20 mouse cellular contexts compared by ENCODE assay signal in the genomic region with DNA sequence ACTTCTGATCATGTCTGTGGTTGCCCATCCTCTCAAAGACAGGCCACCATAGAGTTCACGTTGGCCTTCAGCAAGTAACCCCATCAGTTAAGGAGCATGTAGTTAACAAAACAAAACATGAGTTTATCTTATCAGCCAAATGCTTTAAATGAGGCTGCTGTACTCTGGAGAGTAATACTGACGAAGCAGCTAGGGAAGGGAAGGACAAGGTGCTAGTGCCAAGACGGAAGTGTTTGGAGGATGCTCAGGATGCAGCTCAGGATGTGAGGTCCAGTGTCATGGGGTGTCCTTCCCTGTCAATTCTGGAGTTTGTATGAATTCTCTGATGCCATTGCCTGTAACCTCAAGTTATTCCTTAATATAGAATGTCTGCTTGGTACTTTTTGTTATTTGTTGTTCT.
DNase-seq lines count a peak whose midpoint lies in the region; ATAC-seq and TF ChIP-seq lines count a peak whose summit lies in the region.
"Had no signal": no experiment of that assay in that cellular context is flagged by ENCODE, and none has a peak within 500 bp of the region (broad histone marks: within the 10 kb centered on the region; RNA-seq: fewer than 3 reads in every experiment).

No protein-coding gene starts in this region.

- peaks cover 14% of the 10 kb centered on the region; the same call in 1 of the 2 replicates for H3K4me1 ChIP-seq in forebrain, embryonic 14.5 days (ENCODE audit: control insufficient read depth, insufficient read depth, low read length)
- peaks cover 30% of the 10 kb centered on the region for H3K4me1 ChIP-seq in forebrain, embryonic 16.5 days (replicated peaks; ENCODE audit: control insufficient read depth, insufficient read depth, low read length)
- H3K4me1 ChIP-seq in kidney, embryonic 16.5 days (ENCODE audit: insufficient read depth, low read length): peaks cover 7% of the 10 kb centered on the region; the same call in 1 of the 2 replicates
- H3K4me1 ChIP-seq in MEL (ENCODE audit: control insufficient read depth in 1 of 2, insufficient read depth in 2 of 2, low read length in 2 of 2): peaks cover 5% of the 10 kb centered on the region in 2 experiments; a peak in 3 of 4 replicates
- peaks cover 28% of the 10 kb centered on the region for H3K4me1 ChIP-seq in cortical plate, adult 2 months (ENCODE audit: control insufficient read depth, insufficient read depth, low read length)

- H3K27ac ChIP-seq in forebrain, embryonic 14.5 days (ENCODE audit: low read depth, low read length): 0 out of 2 replicates have a peak overlapping the region, but pooled peaks have one; percentile 18
- H3K27ac ChIP-seq in forebrain, embryonic 16.5 days (ENCODE audit: low read length): no peak overlapping the region
- H3K27ac ChIP-seq in kidney, embryonic 16.5 days (ENCODE audit: low read length): no peak overlapping the region
- no peak overlapping the region for H3K27ac ChIP-seq in MEL (ENCODE audit: control insufficient read depth, low read depth, low read length)
- H3K27ac ChIP-seq in cortical plate, adult 2 months (ENCODE audit: insufficient read depth, low read length): peak overlapping the region; percentile 27
- H3K27ac ChIP-seq: embryonic facial prominence, embryonic 13.5 days; heart, embryonic 10.5 days; heart, embryonic 15.5 days; liver, embryonic 14.5 days; neural tube, embryonic 13.5 days had no signal

- no peak for DNase-seq in forebrain, embryonic 14.5 days (ENCODE audit: low spot score)
- DNase-seq in kidney, adult 9 months: peak; percentile 40
- no peak for DNase-seq in MEL (ENCODE audit: low read depth, low spot score)
- DNase-seq in testis, postnatal 14 days (ENCODE audit: low spot score): no peak
- no peak for DNase-seq in yolk sac, embryonic 10.5 days (ENCODE audit: low spot score)
- DNase-seq: kidney, postnatal 10 days; left cerebral cortex, postnatal 4 days; lung, embryonic 14.5 days; lung, postnatal 14 days had no signal

- no peak for ATAC-seq in forebrain, embryonic 14.5 days
- ATAC-seq in forebrain, embryonic 16.5 days: no peak
- no peak for ATAC-seq in kidney, embryonic 16.5 days (ENCODE audit: low FRiP score, low TSS enrichment)
- ATAC-seq: hindbrain, embryonic 16.5 days had no signal

- TF ChIP-seq RAD21 in MEL (IDR thresholded peaks at IDR 0.05; ENCODE audit: low read depth, low read length): no peak

- TF ChIP-seq POLR2A in MEL (IDR thresholded peaks at IDR 0.05; ENCODE audit: control insufficient read depth in 1 of 2, insufficient read depth in 1 of 2, low read depth in 1 of 2, low read length in 2 of 2, poor library complexity in 1 of 2): no peak
- TF ChIP-seq POLR2A in cortical plate, adult 2 months (IDR thresholded peaks at IDR 0.05; ENCODE audit: extremely low read depth, insufficient read depth, low read length): no peak

- TF ChIP-seq EP300 in MEL (IDR thresholded peaks at IDR 0.05; ENCODE audit: low read depth in 1 of 2, low read length in 2 of 2): no peak

- no peak for TF ChIP-seq CTCF in MEL (IDR thresholded peaks at IDR 0.05 in 2 of 3, conservative IDR thresholded peaks at IDR 0.05 in 1 of 3; ENCODE audit: control insufficient read depth in 1 of 3, insufficient read depth in 1 of 3, low read depth in 2 of 3, low read length in 3 of 3, poor library complexity in 1 of 3, severe bottlenecking in 1 of 3)
- no peak for TF ChIP-seq CTCF in cortical plate, adult 2 months (IDR thresholded peaks at IDR 0.05; ENCODE audit: extremely low read depth, insufficient read depth, low read length)

- no peak overlapping the region for H3K4me3 ChIP-seq in forebrain, embryonic 14.5 days (ENCODE audit: low read depth, low read length)
- H3K4me3 ChIP-seq in forebrain, embryonic 16.5 days (replicated peaks; ENCODE audit: low read length): no peak overlapping the region
- no peak overlapping the region for H3K4me3 ChIP-seq in kidney, embryonic 16.5 days (ENCODE audit: low read length)
- H3K4me3 ChIP-seq in MEL (ENCODE audit: control insufficient read depth in 1 of 2, insufficient read depth in 1 of 2, low read depth in 2 of 2, low read length in 2 of 2): no peak overlapping the region
- H3K4me3 ChIP-seq in cortical plate, adult 2 months (ENCODE audit: insufficient read depth, low read length): no peak overlapping the region
- H3K4me3 ChIP-seq: embryonic facial prominence, embryonic 13.5 days; forebrain, embryonic 12.5 days; heart, embryonic 10.5 days; heart, embryonic 15.5 days; neural tube, embryonic 13.5 days had no signal

- H3K4me2 ChIP-seq in forebrain, embryonic 14.5 days (ENCODE audit: low read length): no peak overlapping the region
- H3K4me2 ChIP-seq in forebrain, embryonic 16.5 days (ENCODE audit: low read length): no peak overlapping the region
- H3K4me2 ChIP-seq in kidney, embryonic 16.5 days (replicated peaks; ENCODE audit: low read depth, low read length): no peak overlapping the region
- H3K4me2 ChIP-seq: embryonic facial prominence, embryonic 13.5 days; forebrain, embryonic 12.5 days; heart, embryonic 15.5 days; lung, embryonic 14.5 days; midbrain, embryonic 11.5 days; neural tube, embryonic 13.5 days had no signal

- H3K27me3 ChIP-seq in forebrain, embryonic 14.5 days (replicated peaks; ENCODE audit: control insufficient read depth, insufficient read depth, low read length): no peaks in the 10 kb centered on the region
- no peaks in the 10 kb centered on the region for H3K27me3 ChIP-seq in forebrain, embryonic 16.5 days (replicated peaks; ENCODE audit: control insufficient read depth, insufficient read depth, low read length)
- H3K27me3 ChIP-seq in kidney, embryonic 16.5 days (ENCODE audit: insufficient read depth, low read length): no peaks in the 10 kb centered on the region
- H3K27me3 ChIP-seq in MEL (ENCODE audit: control insufficient read depth in 1 of 2, insufficient read depth in 2 of 2, low read length in 2 of 2): no peaks in the 10 kb centered on the region
- H3K27me3 ChIP-seq: embryonic facial prominence, embryonic 13.5 days; forebrain, embryonic 12.5 days; heart, embryonic 15.5 days; neural tube, embryonic 13.5 days had no signal

- peaks cover 28% of the 10 kb centered on the region for H3K36me3 ChIP-seq in forebrain, embryonic 14.5 days (ENCODE audit: control insufficient read depth, insufficient read depth, low read length)
- H3K36me3 ChIP-seq in forebrain, embryonic 16.5 days (ENCODE audit: control insufficient read depth, insufficient read depth): 0 out of 2 replicates have a peak, but pooled peaks cover 2% of the 10 kb centered on the region
- H3K36me3 ChIP-seq in kidney, embryonic 16.5 days (ENCODE audit: insufficient read depth, low read length): peaks cover 16% of the 10 kb centered on the region; the same call in 1 of the 2 replicates
- H3K36me3 ChIP-seq in MEL (ENCODE audit: control insufficient read depth in 1 of 2, insufficient read depth in 2 of 2, low read length in 2 of 2): peaks cover 7 to 14% of the 10 kb centered on the region in 2 experiments

- WGBS in forebrain, embryonic 14.5 days: 82% methylated on average over 3 of the region's 3 CpGs
- 79% methylated on average over 3 of the region's 3 CpGs for WGBS in forebrain, embryonic 16.5 days
- 79% methylated on average over 3 of the region's 3 CpGs for WGBS in kidney, embryonic 16.5 days

- no peaks in the 10 kb centered on the region for H3K9me3 ChIP-seq in forebrain, embryonic 14.5 days (replicated peaks; ENCODE audit: control insufficient read depth, low read length)
- H3K9me3 ChIP-seq in forebrain, embryonic 16.5 days (ENCODE audit: control insufficient read depth, low read length): no peaks in the 10 kb centered on the region
- no peaks in the 10 kb centered on the region for H3K9me3 ChIP-seq in kidney, embryonic 16.5 days (ENCODE audit: low read length)
- no peaks in the 10 kb centered on the region for H3K9me3 ChIP-seq in MEL (replicated peaks; ENCODE audit: insufficient read depth, low read length)
- H3K9me3 ChIP-seq: embryonic facial prominence, embryonic 13.5 days; forebrain, embryonic 12.5 days; heart, embryonic 10.5 days; heart, embryonic 15.5 days; neural tube, embryonic 13.5 days had no signal

- no peaks in the 10 kb centered on the region for H3K79me2 ChIP-seq in MEL (ENCODE audit: control insufficient read depth, insufficient read depth, low read length, poor library complexity)

- no peak overlapping the region for H3K9ac ChIP-seq in forebrain, embryonic 14.5 days (ENCODE audit: low read length)
- no peak overlapping the region for H3K9ac ChIP-seq in forebrain, embryonic 16.5 days (replicated peaks; ENCODE audit: low read depth, low read length)
- no peak overlapping the region for H3K9ac ChIP-seq in kidney, embryonic 16.5 days (replicated peaks; ENCODE audit: low read length)
- H3K9ac ChIP-seq in MEL (ENCODE audit: control insufficient read depth, low read depth, low read length, poor library complexity, severe bottlenecking): no peak overlapping the region
- H3K9ac ChIP-seq: embryonic facial prominence, embryonic 13.5 days; forebrain, embryonic 12.5 days; heart, embryonic 15.5 days; liver, embryonic 14.5 days; lung, embryonic 14.5 days; neural tube, embryonic 13.5 days had no signal

TF ChIP-seq in MEL, 35 proteins besides CTCF, POLR2A, EP300 and RAD21:
- TF ChIP-seq BHLHE40 (IDR thresholded peaks at IDR 0.05; ENCODE audit: borderline replicate concordance, low read depth, low read length) (peak; percentile 66; the same call in 1 of the 2 replicates), SIN3A (IDR thresholded peaks at IDR 0.05; ENCODE audit: low read length) (no peak), TAL1 (IDR thresholded peaks at IDR 0.05; ENCODE audit: low read length) (no peak)

Comparison
In these comparisons a context has a peak if more than half of its experiments do, and no peak if none do; other contexts are left out.
1. H3K27ac ChIP-seq: peak in forebrain, embryonic 14.5 days (single experiment) and cortical plate, adult 2 months (single experiment); none in forebrain, embryonic 16.5 days (single experiment), kidney, embryonic 16.5 days (single experiment) and MEL (single experiment).